Mouse (Mus musculus) adrenal gland, adult 2 months (tissue): ENCODE data around the gene Olfr582. TPM values are rescaled to one million over a fixed set of nuclear protein-coding genes. Genes with fewer than 3 reads are reported as not detected.

Experiments
- DNase-seq: peaks from one replicate; pipeline ENCODE4 v3.0.0; 2021
- long read RNA-seq: library from polyadenylated mRNA; stranded (forward); transcript quantifications from one replicate; pipeline ENCODE4 v2.0.0, GENCODE M21; 2021
- polyA plus RNA-seq: library from polyadenylated mRNA; depleted of rRNA; stranded (reverse); fragments of >200 nt; gene quantifications from 2 replicates; pipeline ENCODE4 v1.2.3, GENCODE M21; 2012; rRNA removed
- total RNA-seq, 2 experiments: library from RNA; stranded (reverse); gene quantifications; 2 replicates each; pipeline ENCODE4 v1.2.3; 2021

The Olfr582 gene
- total RNA-seq (not detected), polyA plus RNA-seq (not detected in 2 replicates)
- long read RNA-seq = 0 reads

- no peak for DNase-seq
Observed at GRCm38 (mm10) chr7:103037724-103038123, at the start of gene Olfr582. TSS of gene Olfr582 (plus strand) at chr7:103038024.

- DNase-seq = no peak
Observed at GRCm38 (mm10) chr7:102989224-102989623, 48.6 kb upstream of the Olfr582 start, which contains the start of gene Olfr578. TSS of gene Olfr578 (minus strand) at chr7:102989324.

GRCm38 (mm10) chr7:103051000-103051399 lies 13.2 kb downstream of the Olfr582 start, which contains the start of gene Olfr583:
TSS of gene Olfr583 (plus strand) at chr7:103051300.
- no peak for DNase-seq

GRCm38 (mm10) chr7:103081585-103081984 lies 43.8 kb downstream of the Olfr582 start, which contains the start of gene Olfr584:
TSS of gene Olfr584 (plus strand) at chr7:103081885.
- DNase-seq = no peak

Other genes with a start within 250 kb of the Olfr582 start
- not detected for gene Olfr564, start 234.5 kb upstream of the Olfr582 start, total RNA-seq
- gene Olfr564, start 234.5 kb upstream of the Olfr582 start, polyA plus RNA-seq = not detected in 2 replicates
- not detected for gene Olfr566, start 179.3 kb upstream of the Olfr582 start, total RNA-seq
- gene Olfr566, start 179.3 kb upstream of the Olfr582 start, polyA plus RNA-seq = not detected in 2 replicates
- gene Olfr568, start 160.9 kb upstream of the Olfr582 start, total RNA-seq = not detected
- not detected in 2 replicates for gene Olfr568, start 160.9 kb upstream of the Olfr582 start, polyA plus RNA-seq
- gene Olfr569, start 147.1 kb upstream of the Olfr582 start, total RNA-seq = not detected
- not detected in 2 replicates for gene Olfr569, start 147.1 kb upstream of the Olfr582 start, polyA plus RNA-seq
- not detected for gene Olfr570, start 143.4 kb upstream of the Olfr582 start, total RNA-seq
- not detected in 2 replicates for gene Olfr570, start 143.4 kb upstream of the Olfr582 start, polyA plus RNA-seq
- gene Olfr571, start 120.5 kb upstream of the Olfr582 start, total RNA-seq = not detected
- gene Olfr571, start 120.5 kb upstream of the Olfr582 start, polyA plus RNA-seq = not detected in 2 replicates
- gene Olfr572, start 113.6 kb upstream of the Olfr582 start, total RNA-seq = not detected
- gene Olfr572, start 113.6 kb upstream of the Olfr582 start, polyA plus RNA-seq = not detected in 2 replicates
- not detected for gene Olfr573-ps1, start 95.4 kb upstream of the Olfr582 start, total RNA-seq
- gene Olfr573-ps1, start 95.4 kb upstream of the Olfr582 start, polyA plus RNA-seq = not detected in 2 replicates
- not detected for gene Olfr574, start 89.6 kb upstream of the Olfr582 start, total RNA-seq
- gene Olfr574, start 89.6 kb upstream of the Olfr582 start, polyA plus RNA-seq = not detected in 2 replicates
- gene Olfr575, start 79.2 kb upstream of the Olfr582 start, total RNA-seq = not detected
- not detected in 2 replicates for gene Olfr575, start 79.2 kb upstream of the Olfr582 start, polyA plus RNA-seq
- gene Olfr576, start 75.4 kb upstream of the Olfr582 start, total RNA-seq = not detected
- gene Olfr576, start 75.4 kb upstream of the Olfr582 start, polyA plus RNA-seq = not detected in 2 replicates
- not detected for gene Olfr577, start 62.1 kb upstream of the Olfr582 start, total RNA-seq
- not detected in 2 replicates for gene Olfr577, start 62.1 kb upstream of the Olfr582 start, polyA plus RNA-seq
- gene Olfr578, start 48.7 kb upstream of the Olfr582 start, total RNA-seq = not detected
- gene Olfr578, start 48.7 kb upstream of the Olfr582 start, polyA plus RNA-seq = not detected in 2 replicates
- not detected for gene Olfr583, start 13.3 kb downstream of the Olfr582 start, total RNA-seq
- not detected in 2 replicates for gene Olfr583, start 13.3 kb downstream of the Olfr582 start, polyA plus RNA-seq
- gene Olfr584, start 43.9 kb downstream of the Olfr582 start, total RNA-seq = not detected
- not detected in 2 replicates for gene Olfr584, start 43.9 kb downstream of the Olfr582 start, polyA plus RNA-seq
- not detected for gene Olfr585, start 59.7 kb downstream of the Olfr582 start, total RNA-seq
- not detected in 2 replicates for gene Olfr585, start 59.7 kb downstream of the Olfr582 start, polyA plus RNA-seq
- gene Olfr586, start 87.6 kb downstream of the Olfr582 start, total RNA-seq = not detected
- not detected in 2 replicates for gene Olfr586, start 87.6 kb downstream of the Olfr582 start, polyA plus RNA-seq
- gene Olfr588-ps1, start 102.9 kb downstream of the Olfr582 start, total RNA-seq = not detected
- not detected in 2 replicates for gene Olfr588-ps1, start 102.9 kb downstream of the Olfr582 start, polyA plus RNA-seq
- not detected for gene Olfr589, start 118.3 kb downstream of the Olfr582 start, total RNA-seq
- not detected in 2 replicates for gene Olfr589, start 118.3 kb downstream of the Olfr582 start, polyA plus RNA-seq
- not detected for gene Olfr591, start 140.3 kb downstream of the Olfr582 start, total RNA-seq
- not detected in 2 replicates for gene Olfr591, start 140.3 kb downstream of the Olfr582 start, polyA plus RNA-seq
- gene Olfr592, start 146.8 kb downstream of the Olfr582 start, total RNA-seq = not detected
- gene Olfr592, start 146.8 kb downstream of the Olfr582 start, polyA plus RNA-seq = not detected in 2 replicates
- not detected for gene Olfr593, start 173.8 kb downstream of the Olfr582 start, total RNA-seq
- gene Olfr593, start 173.8 kb downstream of the Olfr582 start, polyA plus RNA-seq = not detected in 2 replicates
- not detected for gene Olfr594, start 179.0 kb downstream of the Olfr582 start, total RNA-seq
- gene Olfr594, start 179.0 kb downstream of the Olfr582 start, polyA plus RNA-seq = not detected in 2 replicates
- not detected for gene Usp17ld, start 214.5 kb downstream of the Olfr582 start, total RNA-seq
- not detected in 2 replicates for gene Usp17ld, start 214.5 kb downstream of the Olfr582 start, polyA plus RNA-seq